ENCODE assay signal across 31 mouse cellular contexts in genomic region chr9:4486428-4486827, GRCm38 (mm10).
"Had no signal": no experiment of that assay in that cellular context is flagged by ENCODE, and none has a peak within 500 bp of the region (broad histone marks: within the 10 kb centered on the region; RNA-seq: fewer than 3 reads in every experiment).

No protein-coding gene starts in this region.

- H3K9me3 ChIP-seq: limb, embryonic 10.5 days; limb, embryonic 12.5 days; limb, embryonic 13.5 days; limb, embryonic 15.5 days; liver, embryonic 12.5 days; liver, embryonic 15.5 days; lung, embryonic 15.5 days; midbrain, embryonic 13.5 days; midbrain, embryonic 15.5 days; neural tube, embryonic 12.5 days had no signal

- H3K27me3 ChIP-seq: limb, embryonic 12.5 days; limb, embryonic 13.5 days; limb, embryonic 15.5 days; liver, embryonic 12.5 days; liver, embryonic 13.5 days; liver, embryonic 15.5 days; lung, embryonic 15.5 days; megakaryocyte, embryonic 14.5 days; midbrain, embryonic 13.5 days; midbrain, embryonic 15.5 days; neural tube, embryonic 12.5 days had no signal

- ATAC-seq: liver, embryonic 12.5 days; liver, postnatal 0 days; lung, postnatal 0 days; midbrain, embryonic 13.5 days; midbrain, embryonic 15.5 days had no signal

- DNase-seq: left cerebral cortex, postnatal 4 days; liver; liver, embryonic 13.5 days; liver, postnatal 0 days; lung, adult 18-20 months; lung, adult 2 months; lung, embryonic 14.5 days; lung, postnatal 10 days; lung, postnatal 14 days; lung, postnatal 36 days; lung, postnatal 4 days; midbrain, embryonic 14.5 days had no signal

- H3K36me3 ChIP-seq: limb, embryonic 10.5 days; limb, embryonic 12.5 days; limb, embryonic 13.5 days; limb, embryonic 15.5 days; liver, embryonic 12.5 days; liver, embryonic 13.5 days; liver, embryonic 15.5 days; lung, embryonic 15.5 days; midbrain, embryonic 10.5 days; midbrain, embryonic 15.5 days; neural tube, embryonic 12.5 days had no signal

- H3K27ac ChIP-seq: left cerebral cortex, adult 2 months; limb, embryonic 10.5 days; limb, embryonic 12.5 days; limb, embryonic 13.5 days; limb, embryonic 15.5 days; liver, embryonic 12.5 days; liver, embryonic 13.5 days; liver, embryonic 14.5 days; liver, embryonic 15.5 days; lung, embryonic 15.5 days; macrophage; midbrain, embryonic 10.5 days; midbrain, embryonic 13.5 days; midbrain, embryonic 15.5 days; neural tube, embryonic 12.5 days had no signal

- H3K9ac ChIP-seq: limb, embryonic 12.5 days; limb, embryonic 13.5 days; limb, embryonic 15.5 days; liver, embryonic 12.5 days; liver, embryonic 13.5 days; liver, embryonic 14.5 days; liver, embryonic 15.5 days; liver, postnatal 0 days; lung, embryonic 14.5 days; lung, embryonic 15.5 days; midbrain, embryonic 13.5 days; midbrain, embryonic 15.5 days; neural tube, embryonic 12.5 days had no signal

- H3K4me2 ChIP-seq: limb, embryonic 12.5 days; limb, embryonic 13.5 days; limb, embryonic 15.5 days; liver, embryonic 11.5 days; liver, embryonic 12.5 days; liver, embryonic 13.5 days; liver, embryonic 15.5 days; lung, embryonic 14.5 days; lung, embryonic 15.5 days; midbrain, embryonic 11.5 days; midbrain, embryonic 13.5 days; midbrain, embryonic 15.5 days; neural tube, embryonic 12.5 days had no signal

- H3K4me1 ChIP-seq: limb, embryonic 10.5 days; limb, embryonic 12.5 days; limb, embryonic 13.5 days; limb, embryonic 15.5 days; liver, embryonic 12.5 days; liver, embryonic 13.5 days; liver, embryonic 15.5 days; lung, embryonic 15.5 days; megakaryocyte, embryonic 14.5 days; midbrain, embryonic 10.5 days; midbrain, embryonic 13.5 days; midbrain, embryonic 15.5 days; neural tube, embryonic 12.5 days had no signal

- H3K4me3 ChIP-seq: left cerebral cortex, adult 2 months; limb, embryonic 10.5 days; limb, embryonic 12.5 days; limb, embryonic 13.5 days; limb, embryonic 15.5 days; liver, embryonic 12.5 days; liver, embryonic 13.5 days; liver, embryonic 15.5 days; lung, embryonic 15.5 days; megakaryocyte, embryonic 14.5 days; midbrain, embryonic 10.5 days; midbrain, embryonic 13.5 days; midbrain, embryonic 15.5 days; myocyte; neural tube, embryonic 12.5 days had no signal
